Mouse (Mus musculus): ENCODE results near the gene Acyp2. TPM values are rescaled to one million over a fixed set of nuclear protein-coding genes. Genes with fewer than 3 reads are reported as not detected.

The Acyp2 gene
- polyA plus RNA-seq, 1 experiment from 2014 or later, result 19.1 TPM

GRCm38 (mm10) chr11:30570568-30570967 lies 78.8 kb downstream of the Acyp2 start:
- ATAC-seq (ENCODE audit: low FRiP score, low TSS enrichment) (no peak), DNase-seq (ENCODE audit: low spot score) (no peak)
- TF ChIP-seq EP300 (optimal IDR thresholded peaks at IDR 0.05), result no peak
- TF ChIP-seq CTCF (IDR thresholded peaks at IDR 0.05; ENCODE audit: low read depth), result no peak

GRCm38 (mm10) chr11:30560215-30560614 lies 89.2 kb downstream of the Acyp2 start:
- H3K27ac ChIP-seq (replicated peaks), result no peak overlapping the region
- ATAC-seq (ENCODE audit: low FRiP score, low TSS enrichment), result no peak
- H3K4me3 ChIP-seq (ENCODE audit: low read depth, low read length), result no peak overlapping the region
- H3K9me3 ChIP-seq (ENCODE audit: control insufficient read depth, low read length), result no peaks in the 10 kb centered on the region
- H3K9ac ChIP-seq (ENCODE audit: low read length), result no peak overlapping the region
- no peak overlapping the region for H3K4me2 ChIP-seq (replicated peaks; ENCODE audit: low read depth)
- no peaks in the 10 kb centered on the region for H3K4me1 ChIP-seq (replicated peaks; ENCODE audit: control insufficient read depth, insufficient read depth)
- no peaks in the 10 kb centered on the region for H3K27me3 ChIP-seq (ENCODE audit: control insufficient read depth, insufficient read depth, low read length)
- no peak for DNase-seq (ENCODE audit: low spot score)
- WGBS, result 58% methylated on average over 1 of the region's 1 CpGs
- H3K36me3 ChIP-seq (ENCODE audit: control insufficient read depth, insufficient read depth, low read length), result no peaks in the 10 kb centered on the region
- TF ChIP-seq CTCF (IDR thresholded peaks at IDR 0.05; ENCODE audit: low read depth) (no peak), EP300 (optimal IDR thresholded peaks at IDR 0.05) (no peak)

More at GRCm38 (mm10) chr11:30570568-30570967, 78.8 kb downstream of the Acyp2 start:
- Histone ChIP-seq H3K36me3 (ENCODE audit: control insufficient read depth, insufficient read depth, low read length) (no peaks in the 10 kb centered on the region), H3K9me3 (ENCODE audit: control insufficient read depth, low read length) (no peaks in the 10 kb centered on the region), H3K4me3 (ENCODE audit: low read depth, low read length) (no peak overlapping the region), H3K27me3 (ENCODE audit: control insufficient read depth, insufficient read depth, low read length) (no peaks in the 10 kb centered on the region), H3K27ac (replicated peaks) (no peak overlapping the region), H3K4me2 (replicated peaks; ENCODE audit: low read depth) (no peak overlapping the region), H3K9ac (ENCODE audit: low read length) (no peak overlapping the region), H3K4me1 (replicated peaks; ENCODE audit: control insufficient read depth, insufficient read depth) (no peaks in the 10 kb centered on the region)
- WGBS, result 82% methylated on average over 3 of the region's 3 CpGs

DNA sequence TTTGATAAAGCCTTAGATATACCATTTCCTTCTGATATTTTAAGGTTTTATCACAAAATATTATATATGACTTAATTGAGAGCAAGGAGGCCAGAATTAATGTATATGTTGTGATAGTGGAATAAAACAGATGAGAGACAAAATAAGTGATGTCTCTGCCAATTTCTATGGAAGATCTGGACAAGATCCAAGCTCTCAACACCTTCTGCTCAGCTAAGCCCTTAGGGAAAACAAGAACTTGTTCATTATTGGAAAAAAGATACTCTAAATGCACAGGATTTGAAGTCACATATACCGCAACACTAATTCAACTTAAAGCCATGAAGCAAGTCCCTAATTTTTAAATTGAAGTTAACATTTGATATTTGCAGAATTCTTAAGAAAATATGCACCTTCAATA lies 96.0 kb downstream of the Acyp2 start:
- 100% methylated on average over 1 of the region's 1 CpGs for WGBS
- Histone ChIP-seq H3K27ac (replicated peaks) (no peak overlapping the region), H3K4me3 (ENCODE audit: low read depth, low read length) (no peak overlapping the region), H3K9me3 (ENCODE audit: control insufficient read depth, low read length) (no peaks in the 10 kb centered on the region), H3K9ac (ENCODE audit: low read length) (no peak overlapping the region), H3K36me3 (ENCODE audit: control insufficient read depth, insufficient read depth, low read length) (no peaks in the 10 kb centered on the region), H3K4me1 (replicated peaks; ENCODE audit: control insufficient read depth, insufficient read depth) (no peaks in the 10 kb centered on the region), H3K27me3 (ENCODE audit: control insufficient read depth, insufficient read depth, low read length) (no peaks in the 10 kb centered on the region), H3K4me2 (replicated peaks; ENCODE audit: low read depth) (no peak overlapping the region)
- DNase-seq (ENCODE audit: low spot score), result no peak
- TF ChIP-seq CTCF (IDR thresholded peaks at IDR 0.05; ENCODE audit: low read depth) (no peak), EP300 (optimal IDR thresholded peaks at IDR 0.05) (no peak)
- ATAC-seq (ENCODE audit: low FRiP score, low TSS enrichment), result no peak

- Histone ChIP-seq H3K4me1 (replicated peaks; ENCODE audit: control insufficient read depth, insufficient read depth) (no peaks in the 10 kb centered on the region), H3K9me3 (ENCODE audit: control insufficient read depth, low read length) (no peaks in the 10 kb centered on the region), H3K36me3 (ENCODE audit: control insufficient read depth, insufficient read depth, low read length) (no peaks in the 10 kb centered on the region), H3K27ac (replicated peaks) (no peak overlapping the region), H3K4me2 (replicated peaks; ENCODE audit: low read depth) (no peak overlapping the region), H3K27me3 (ENCODE audit: control insufficient read depth, insufficient read depth, low read length) (no peaks in the 10 kb centered on the region), H3K9ac (ENCODE audit: low read length) (no peak overlapping the region), H3K4me3 (ENCODE audit: low read depth, low read length) (no peak overlapping the region)
- ATAC-seq (ENCODE audit: low FRiP score, low TSS enrichment), result no peak
- DNase-seq (ENCODE audit: low spot score), result no peak
- no peak for TF ChIP-seq CTCF (IDR thresholded peaks at IDR 0.05; ENCODE audit: low read depth)
- no peak for TF ChIP-seq EP300 (optimal IDR thresholded peaks at IDR 0.05)
- 80% methylated on average over 2 of the region's 2 CpGs for WGBS
Measured at GRCm38 (mm10) chr11:30517133-30517532, 132.3 kb downstream of the Acyp2 start.

DNA sequence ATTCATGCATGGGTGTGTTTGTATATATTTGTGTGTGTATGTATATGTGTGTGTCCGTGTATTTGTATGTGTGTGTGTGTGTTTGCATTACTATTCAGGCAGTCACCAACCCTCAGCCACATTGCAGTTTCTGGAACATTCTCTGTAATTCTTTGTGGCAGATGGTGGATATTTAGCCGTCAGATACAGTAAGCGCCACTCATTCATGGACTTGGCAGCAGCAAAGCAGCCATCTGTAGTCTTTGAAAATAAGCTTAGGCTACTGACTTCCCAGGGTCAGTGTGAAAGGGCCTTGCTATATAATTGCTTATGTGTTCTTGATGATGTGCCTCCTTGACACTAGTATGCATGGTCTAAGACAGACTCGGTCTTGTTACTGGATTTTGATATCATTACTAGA lies 141.2 kb downstream of the Acyp2 start:
- H3K27ac ChIP-seq (replicated peaks), result no peak overlapping the region
- TF ChIP-seq CTCF (IDR thresholded peaks at IDR 0.05; ENCODE audit: low read depth) (no peak), EP300 (optimal IDR thresholded peaks at IDR 0.05) (no peak)
- no peak overlapping the region for H3K4me3 ChIP-seq (ENCODE audit: low read depth, low read length)
- ATAC-seq (ENCODE audit: low FRiP score, low TSS enrichment) (no peak), DNase-seq (ENCODE audit: low spot score) (no peak)
- H3K4me1 ChIP-seq (replicated peaks; ENCODE audit: control insufficient read depth, insufficient read depth), result no peaks in the 10 kb centered on the region
- H3K9ac ChIP-seq (ENCODE audit: low read length), result no peak overlapping the region
- WGBS, result 80% methylated on average over 4 of the region's 4 CpGs
- H3K36me3 ChIP-seq (ENCODE audit: control insufficient read depth, insufficient read depth, low read length), result no peaks in the 10 kb centered on the region
- H3K4me2 ChIP-seq (replicated peaks; ENCODE audit: low read depth), result no peak overlapping the region
- no peaks in the 10 kb centered on the region for H3K27me3 ChIP-seq (ENCODE audit: control insufficient read depth, insufficient read depth, low read length)
- no peaks in the 10 kb centered on the region for H3K9me3 ChIP-seq (ENCODE audit: control insufficient read depth, low read length)

GRCm38 (mm10) chr11:30498738-30499355 lies 150.5 kb downstream of the Acyp2 start:
- Histone ChIP-seq H3K4me1 (replicated peaks; ENCODE audit: control insufficient read depth, insufficient read depth) (no peaks in the 10 kb centered on the region), H3K4me3 (ENCODE audit: low read depth, low read length) (no peak overlapping the region), H3K9ac (ENCODE audit: low read length) (no peak overlapping the region), H3K9me3 (ENCODE audit: control insufficient read depth, low read length) (no peaks in the 10 kb centered on the region), H3K27me3 (ENCODE audit: control insufficient read depth, insufficient read depth, low read length) (no peaks in the 10 kb centered on the region), H3K4me2 (replicated peaks; ENCODE audit: low read depth) (no peak overlapping the region), H3K36me3 (ENCODE audit: control insufficient read depth, insufficient read depth, low read length) (no peaks in the 10 kb centered on the region), H3K27ac (replicated peaks) (no peak overlapping the region)
- 38% methylated on average over 3 of the region's 3 CpGs for WGBS
- ATAC-seq (ENCODE audit: low FRiP score, low TSS enrichment), result no peak
- TF ChIP-seq EP300 (optimal IDR thresholded peaks at IDR 0.05), result no peak
- TF ChIP-seq CTCF (IDR thresholded peaks at IDR 0.05; ENCODE audit: low read depth), result no peak
- DNase-seq (ENCODE audit: low spot score), result no peak

Data from stomach, postnatal 0 days (tissue).